Mouse (Mus musculus) layer of hippocampus, adult 11-12 months (tissue): Measurements from ENCODE around the gene Arhgap15.

ENCODE experiments used
- DNase-seq: peaks from one replicate; pipeline ENCODE4 v3.0.0; 2022; ENCODE audit warnings: low spot score

The Arhgap15 gene

DNA sequence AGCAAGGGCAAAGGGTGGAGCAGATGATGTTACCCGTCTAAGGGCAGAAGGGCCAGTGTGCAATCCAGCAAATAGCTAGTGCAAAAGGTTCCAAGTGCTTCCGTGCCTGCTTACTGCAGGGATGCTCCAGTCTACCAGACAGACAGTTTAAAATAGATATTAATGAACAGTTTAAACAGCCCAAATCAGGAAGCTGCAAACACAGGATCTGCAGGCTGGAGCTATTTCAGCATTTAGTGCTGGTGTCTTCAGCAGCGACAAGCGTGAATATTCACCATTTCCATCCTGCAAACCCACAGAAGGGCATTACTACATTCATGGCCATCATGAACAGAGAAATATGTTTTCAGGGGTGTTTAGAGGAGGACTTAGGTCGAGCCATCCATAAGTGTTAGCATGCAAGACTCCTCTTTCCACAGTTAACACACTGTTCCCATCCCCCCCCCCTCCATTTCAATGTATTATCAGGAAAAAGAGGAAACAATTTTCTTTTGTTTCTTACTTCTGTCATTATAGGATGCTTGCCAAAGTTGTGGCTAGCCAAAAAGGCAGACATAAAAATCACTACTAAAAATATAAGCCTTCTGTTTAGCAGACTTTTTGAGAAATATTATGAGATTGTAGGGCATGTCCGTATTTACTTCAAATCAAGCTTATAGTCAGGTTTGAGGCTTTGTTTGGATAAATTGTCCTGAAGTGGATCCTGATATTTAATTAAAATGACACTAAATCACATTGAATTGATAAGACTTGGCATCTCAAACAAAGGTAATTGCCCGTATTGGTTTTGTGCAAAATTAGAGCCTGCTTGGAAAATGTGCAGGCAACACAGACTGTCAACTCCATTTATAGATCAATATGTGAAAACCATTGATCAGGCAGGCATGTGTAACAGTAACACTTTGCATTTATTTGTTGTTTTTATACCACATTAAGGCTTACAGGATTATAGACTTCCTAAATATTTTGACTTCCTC lies 35.4 kb downstream of the Arhgap15 start:
- DNase-seq, result no peak

- no peak for DNase-seq
Measured at GRCm38 (mm10) chr2:43786101-43786500, 37.5 kb downstream of the Arhgap15 start.

DNA sequence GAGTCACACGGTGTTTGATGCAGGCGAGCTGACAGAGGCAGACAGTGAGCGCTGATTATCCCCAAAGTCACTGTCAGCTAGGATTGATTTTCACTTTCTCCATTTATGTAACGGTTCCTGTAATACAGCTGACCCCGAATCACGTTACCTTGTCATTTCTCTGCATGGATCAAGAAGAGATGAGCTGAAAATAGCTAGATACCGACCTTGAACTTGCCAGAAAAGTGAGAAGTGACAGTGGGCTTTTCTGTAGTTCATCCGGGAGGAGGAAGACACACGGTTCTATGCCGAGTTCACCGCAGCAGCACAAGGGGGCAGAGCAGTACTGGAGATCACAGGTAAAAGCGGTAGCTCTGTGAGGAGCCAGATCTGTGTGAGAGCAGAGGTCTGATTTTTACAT lies 38.5 kb downstream of the Arhgap15 start:
- DNase-seq, result peak; percentile 30

GRCm38 (mm10) chr2:43788484-43788883 lies 39.9 kb downstream of the Arhgap15 start:
- DNase-seq, result no peak

- no peak for DNase-seq
Measured at GRCm38 (mm10) chr2:43790049-43790693, 41.5 kb downstream of the Arhgap15 start.

GRCm38 (mm10) chr2:43791575-43791974 lies 43.0 kb downstream of the Arhgap15 start:
- DNase-seq, result no peak

- no peak for DNase-seq
Measured at GRCm38 (mm10) chr2:43793105-43793504, 44.5 kb downstream of the Arhgap15 start.

DNA sequence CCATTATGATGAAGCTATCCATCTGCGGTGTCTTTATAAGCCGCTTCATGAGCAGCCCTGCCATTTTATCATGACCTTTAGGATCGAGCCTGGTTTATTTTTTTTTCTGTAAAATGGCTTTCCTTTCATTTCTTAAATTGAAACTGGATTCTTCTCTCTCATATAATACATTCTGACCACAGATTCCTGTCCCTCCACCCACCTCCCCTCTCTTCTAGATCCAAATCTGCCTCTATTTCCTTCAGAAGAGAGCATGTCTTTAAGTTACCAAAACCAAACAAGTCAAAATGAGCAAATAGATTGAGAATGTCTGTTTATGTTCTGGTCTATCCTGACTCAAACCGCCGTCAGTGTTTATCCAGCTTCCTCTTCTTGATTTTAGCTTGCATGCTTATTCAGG lies 46.1 kb downstream of the Arhgap15 start:
- no peak for DNase-seq

DNA sequence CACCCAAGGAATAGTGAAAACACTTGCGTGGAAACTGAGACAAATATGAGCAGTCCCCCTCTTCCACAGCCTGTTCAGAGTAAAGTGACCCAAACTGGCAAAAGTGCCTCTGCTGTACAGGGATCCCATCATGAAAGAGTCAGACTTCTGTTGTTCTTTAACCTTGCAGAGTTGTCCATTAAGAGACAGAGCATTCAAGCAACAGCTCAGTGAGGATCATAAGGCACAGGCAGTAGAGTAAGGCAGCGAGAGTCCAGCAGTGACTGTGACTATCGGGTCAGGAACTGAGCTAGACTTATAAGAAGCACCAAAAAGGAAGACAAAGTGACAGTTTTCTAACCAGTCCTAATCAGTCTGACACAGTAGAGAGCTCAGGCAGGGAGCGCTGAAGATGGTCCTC lies 47.8 kb downstream of the Arhgap15 start:
- no peak for DNase-seq

GRCm38 (mm10) chr2:43805960-43806744 lies 57.5 kb downstream of the Arhgap15 start:
- no peak for DNase-seq

- DNase-seq, result no peak
Measured at GRCm38 (mm10) chr2:43815896-43816787, 67.5 kb downstream of the Arhgap15 start.

DNA sequence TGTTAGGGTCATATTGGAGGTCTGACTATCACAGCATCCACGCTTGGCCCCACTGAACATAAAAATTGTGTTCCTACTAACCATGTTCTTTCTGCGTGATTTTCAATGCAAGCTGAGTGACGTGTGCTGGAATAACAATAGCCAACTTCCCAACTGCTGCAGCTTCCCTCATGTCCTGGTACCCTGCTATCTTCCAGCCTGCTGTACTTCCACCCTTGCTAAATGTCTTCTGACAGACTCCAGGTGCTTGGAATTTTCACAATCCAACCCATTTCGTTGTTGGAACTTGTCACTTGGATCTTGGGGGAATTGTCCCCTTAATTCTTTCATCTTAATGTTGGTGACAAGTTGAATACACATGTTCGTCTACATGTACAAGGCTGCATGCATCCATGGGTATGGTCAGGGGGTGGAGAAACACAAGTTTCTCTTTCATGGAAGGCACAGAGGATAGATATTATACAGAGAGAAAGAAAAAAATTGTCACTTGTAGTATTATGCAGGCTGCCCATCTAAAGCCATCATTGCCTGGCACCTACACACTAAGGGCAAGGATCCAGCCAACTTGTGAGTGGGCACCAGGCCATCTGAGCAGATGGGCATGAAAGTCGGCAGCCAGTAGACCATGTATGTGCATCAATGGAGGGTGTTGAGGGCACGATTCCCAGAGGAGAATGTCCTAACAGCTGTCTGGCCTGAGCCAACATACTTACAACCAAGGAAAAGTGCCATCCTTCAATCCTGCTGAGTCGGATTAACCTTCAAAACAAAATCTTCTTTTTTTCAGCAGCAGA lies 68.4 kb downstream of the Arhgap15 start:
- DNase-seq, result peak; percentile 51

GRCm38 (mm10) chr2:43835931-43836330 lies 87.3 kb downstream of the Arhgap15 start:
- no peak for DNase-seq

DNA sequence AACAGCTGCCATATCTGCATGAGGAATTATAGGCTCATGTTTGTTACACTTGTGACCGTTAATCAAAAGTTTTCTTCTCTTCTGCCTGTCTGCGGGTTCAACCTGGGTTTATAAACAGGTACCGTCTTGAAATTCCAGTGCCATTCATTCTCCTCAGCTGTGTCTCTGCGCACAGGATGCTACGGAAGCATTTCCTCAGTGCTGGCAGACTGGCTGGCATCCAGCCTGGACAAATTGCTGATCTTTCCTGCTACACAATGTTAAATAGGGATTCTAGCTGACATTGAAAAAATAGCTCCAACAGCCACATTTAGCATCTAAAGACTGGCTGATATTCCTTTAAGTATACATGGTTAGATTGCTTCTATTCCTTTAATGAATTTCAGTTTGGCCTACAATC lies 93.0 kb downstream of the Arhgap15 start:
- peak; percentile 11 for DNase-seq

DNA sequence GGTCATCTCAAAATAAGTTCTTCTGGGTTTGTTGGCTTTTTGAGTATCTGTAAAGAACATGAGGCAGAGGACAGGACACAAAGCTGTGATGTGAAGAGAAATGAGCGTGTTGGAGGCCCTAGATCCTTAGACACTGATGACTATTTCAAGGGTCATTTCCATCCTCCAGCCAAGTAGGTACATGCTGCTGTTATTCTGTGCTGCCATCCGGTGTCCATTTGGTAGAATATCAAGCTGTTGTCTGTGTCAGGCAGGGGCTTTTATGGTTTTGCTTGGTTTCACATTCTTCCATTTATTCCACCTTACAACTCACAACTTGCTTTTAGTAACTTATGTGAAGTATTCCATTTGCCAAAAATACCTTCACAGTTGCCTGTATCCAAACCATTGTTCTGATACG lies 102.6 kb downstream of the Arhgap15 start:
- peak; percentile 15 for DNase-seq

DNA sequence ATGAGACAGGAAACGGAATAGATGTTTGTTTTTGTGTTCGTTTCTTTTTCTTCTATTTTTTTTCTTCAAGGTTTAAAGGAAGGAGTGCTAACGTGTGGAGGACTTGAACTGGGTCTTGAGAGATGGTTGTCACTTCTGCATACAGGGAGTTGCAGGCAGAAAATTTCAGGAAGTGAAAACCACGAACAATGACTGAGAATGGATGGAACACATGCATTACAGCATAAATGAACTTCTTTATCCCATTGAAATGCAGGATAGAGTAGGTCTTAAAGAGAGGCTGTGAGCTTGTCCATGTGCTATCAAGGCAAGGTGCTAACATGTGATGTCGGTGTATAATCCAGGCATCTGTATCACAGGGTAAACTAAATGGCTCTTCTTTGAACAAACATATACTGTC lies 114.1 kb downstream of the Arhgap15 start:
- no peak for DNase-seq

DNA sequence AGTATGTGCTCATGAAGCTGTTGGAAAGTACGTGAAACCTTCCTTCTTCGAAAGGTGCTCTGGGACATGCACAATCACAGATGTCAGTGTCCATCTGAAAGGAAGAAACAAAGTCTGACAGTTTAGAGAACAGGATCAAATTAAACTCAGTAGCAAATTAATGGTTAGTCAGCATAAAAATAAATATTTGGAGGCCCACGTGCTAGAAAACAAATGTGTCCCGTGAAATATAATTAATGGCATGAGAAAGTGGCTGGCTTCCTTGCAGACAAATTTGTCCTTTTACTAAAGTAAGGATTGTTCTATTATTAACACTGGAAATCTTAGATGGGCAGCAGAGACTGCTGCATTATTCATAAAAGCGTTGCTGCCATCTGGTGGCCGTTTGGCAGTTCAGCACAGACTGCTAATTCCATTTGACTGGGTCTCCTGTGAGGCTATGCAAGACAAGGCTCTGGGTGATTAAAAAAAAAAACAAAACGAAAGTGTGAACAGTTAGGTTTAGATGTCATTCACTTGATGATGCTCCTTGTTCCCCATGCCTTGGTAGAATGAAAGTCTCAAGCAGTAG lies 153.9 kb downstream of the Arhgap15 start:
- DNase-seq, result peak; percentile 82

DNA sequence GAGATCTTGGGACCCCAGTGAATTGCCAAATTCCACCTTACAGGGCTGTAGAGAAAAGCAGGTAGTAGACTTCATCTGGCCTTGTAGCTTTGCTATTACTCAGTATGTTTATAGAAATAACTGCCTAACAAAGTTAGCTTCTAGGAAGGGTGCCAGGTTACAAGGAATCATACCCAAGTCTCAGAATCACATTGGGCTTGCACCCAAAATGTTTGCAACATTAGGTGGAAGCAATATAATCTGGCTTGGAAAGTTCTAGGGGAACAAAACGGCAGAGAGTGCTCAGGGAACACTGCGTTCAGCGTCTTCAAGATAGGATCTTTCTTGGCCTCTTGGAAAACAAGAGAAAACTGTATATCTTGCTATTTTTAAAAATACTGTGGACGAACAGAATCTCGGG lies 158.9 kb downstream of the Arhgap15 start:
- no peak for DNase-seq

- no peak for DNase-seq
Measured at GRCm38 (mm10) chr2:43914104-43914503, 165.5 kb downstream of the Arhgap15 start.

- no peak for DNase-seq
Measured at GRCm38 (mm10) chr2:43923863-43924340, 175.3 kb downstream of the Arhgap15 start.
